Mouse (Mus musculus): ENCODE measurements around the gene Gm9999.

The Gm9999 gene

GRCm38 (mm10) chr7:46999983-47000643, 16.7 kb downstream of the Gm9999 start:
- no peak for DNase-seq (ENCODE audit: low spot score in 2 of 2)

- DNase-seq (ENCODE audit: low spot score in 2 of 2): no peak
Measured at GRCm38 (mm10) chr7:47000644-47000983, 17.2 kb downstream of the Gm9999 start.

GRCm38 (mm10) chr7:47001125-47001899, 17.9 kb downstream of the Gm9999 start:
- no peak for DNase-seq (ENCODE audit: low spot score in 2 of 2)

- DNase-seq (ENCODE audit: low spot score in 2 of 2): no peak
Measured at GRCm38 (mm10) chr7:47001900-47002275, 18.5 kb downstream of the Gm9999 start.

GRCm38 (mm10) chr7:47003411-47004115, 20.2 kb downstream of the Gm9999 start:
- no peak for DNase-seq (ENCODE audit: low spot score in 2 of 2)

- no peak for DNase-seq (ENCODE audit: low spot score in 2 of 2)
Measured at GRCm38 (mm10) chr7:47007109-47007780, 23.9 kb downstream of the Gm9999 start.

- DNase-seq (ENCODE audit: low spot score in 2 of 2): no peak
Measured at GRCm38 (mm10) chr7:47007818-47008167, 24.4 kb downstream of the Gm9999 start.

GRCm38 (mm10) chr7:47008168-47008993, 25.0 kb downstream of the Gm9999 start, which contains the start of gene Spty2d1:
TSS of gene Spty2d1 (minus strand) at chr7:47008411.
- DNase-seq (ENCODE audit: low spot score in 2 of 2): peak; percentile 98

- no peak for DNase-seq (ENCODE audit: low spot score in 2 of 2)
Measured at GRCm38 (mm10) chr7:47013131-47013767, 29.9 kb downstream of the Gm9999 start.

- DNase-seq (ENCODE audit: low spot score in 2 of 2): no peak
Measured at GRCm38 (mm10) chr7:47014564-47015389, 31.4 kb downstream of the Gm9999 start.

GRCm38 (mm10) chr7:47015390-47016065, 32.1 kb downstream of the Gm9999 start:
- peak; percentile 82 to 85 for DNase-seq (ENCODE audit: low spot score in 2 of 2)

GRCm38 (mm10) chr7:47016602-47017001, 33.2 kb downstream of the Gm9999 start:
- no peak for DNase-seq (ENCODE audit: low spot score in 2 of 2)

- DNase-seq (ENCODE audit: low spot score in 2 of 2): no peak
Measured at GRCm38 (mm10) chr7:47017146-47017545, 33.8 kb downstream of the Gm9999 start.

- DNase-seq (ENCODE audit: low spot score in 2 of 2): no peak
Measured at GRCm38 (mm10) chr7:47019641-47020040, 36.3 kb downstream of the Gm9999 start.

- no peak for DNase-seq (ENCODE audit: low spot score in 2 of 2)
Measured at GRCm38 (mm10) chr7:47020956-47021355, 37.6 kb downstream of the Gm9999 start.

- no peak for DNase-seq (ENCODE audit: low spot score in 2 of 2)
Measured at GRCm38 (mm10) chr7:47022482-47022881, 39.1 kb downstream of the Gm9999 start.

- peak; percentile 65 to 87 for DNase-seq (ENCODE audit: low spot score in 2 of 2)
Measured at GRCm38 (mm10) chr7:47023530-47023929, 40.1 kb downstream of the Gm9999 start.

- no peak for DNase-seq (ENCODE audit: low spot score in 2 of 2)
Measured at GRCm38 (mm10) chr7:47024454-47024853, 41.1 kb downstream of the Gm9999 start.

GRCm38 (mm10) chr7:47025429-47025828, 42.0 kb downstream of the Gm9999 start:
- no peak for DNase-seq (ENCODE audit: low spot score in 2 of 2)
